Mouse (Mus musculus): ENCODE results near the gene Rhoc.

GRCm38 (mm10) chr3:104816130-104816529 lies 28.0 kb downstream of the Rhoc start:
- TF ChIP-seq CTCF (IDR thresholded peaks at IDR 0.05; ENCODE audit: insufficient read depth, low read depth, low read length) (no peak), POLR2A (IDR thresholded peaks at IDR 0.05; ENCODE audit: insufficient read depth, low read depth, low read length) (no peak)
